Mouse (Mus musculus): ENCODE measurements around the gene Cep97. TPM values are rescaled to one million over a fixed set of nuclear protein-coding genes. Genes with fewer than 3 reads are reported as not detected.

Cep97 gene
- polyA plus RNA-seq, 1 experiment from 2014 or later: 12.1 TPM

GRCm38 (mm10) chr16:55852943-55853727 lies 81.5 kb downstream of the Cep97 start:
- 57% methylated on average over 19 of the region's 19 CpGs for WGBS
- no peaks in the 10 kb centered on the region for H3K9me3 ChIP-seq (replicated peaks; ENCODE audit: control insufficient read depth, low read length, poor library complexity, severe bottlenecking)
- ATAC-seq: peak; percentile 73
- no peaks in the 10 kb centered on the region for H3K4me1 ChIP-seq (ENCODE audit: control insufficient read depth, insufficient read depth, low read length)
- H3K4me3 ChIP-seq (ENCODE audit: low read depth, low read length): no peak overlapping the region
- H3K9ac ChIP-seq (ENCODE audit: low read depth, low read length): no peak overlapping the region
- H3K27ac ChIP-seq (ENCODE audit: low read length): no peak overlapping the region
- H3K36me3 ChIP-seq (ENCODE audit: control insufficient read depth, insufficient read depth, low read length): peaks cover 3% of the 10 kb centered on the region; the same call in 1 of the 2 replicates
- no peaks in the 10 kb centered on the region for H3K27me3 ChIP-seq (ENCODE audit: control insufficient read depth, insufficient read depth, low read depth, low read length)
- H3K4me2 ChIP-seq (ENCODE audit: low read length): no peak overlapping the region

DNA sequence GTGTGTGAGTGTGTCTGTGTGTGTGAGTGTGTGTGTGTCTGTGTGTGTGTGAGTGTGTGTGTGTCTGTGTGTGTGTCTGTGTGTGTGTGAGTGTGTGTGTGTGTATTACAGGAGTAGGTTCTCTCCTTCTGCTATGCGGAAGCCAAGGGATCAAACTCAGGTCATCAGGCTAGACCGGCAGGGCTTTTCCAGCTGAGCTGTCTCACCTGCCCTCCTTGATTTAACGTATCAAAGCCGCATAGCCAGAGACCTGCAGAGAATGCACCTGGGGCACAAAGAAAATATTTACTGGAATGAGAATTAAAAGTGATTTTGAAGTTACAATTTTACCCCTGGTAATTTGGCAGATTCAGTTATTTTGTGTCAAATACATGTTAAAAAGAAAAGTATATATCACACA lies 82.1 kb downstream of the Cep97 start:
- Histone ChIP-seq H3K27me3 (ENCODE audit: control insufficient read depth, insufficient read depth, low read depth, low read length) (no peaks in the 10 kb centered on the region), H3K36me3 (ENCODE audit: control insufficient read depth, insufficient read depth, low read length) (peaks cover 3% of the 10 kb centered on the region; the same call in 1 of the 2 replicates), H3K9me3 (replicated peaks; ENCODE audit: control insufficient read depth, low read length, poor library complexity, severe bottlenecking) (no peaks in the 10 kb centered on the region), H3K27ac (ENCODE audit: low read length) (no peak overlapping the region), H3K4me2 (ENCODE audit: low read length) (no peak overlapping the region), H3K4me1 (ENCODE audit: control insufficient read depth, insufficient read depth, low read length) (no peaks in the 10 kb centered on the region), H3K4me3 (ENCODE audit: low read depth, low read length) (no peak overlapping the region), H3K9ac (ENCODE audit: low read depth, low read length) (no peak overlapping the region)
- 35% methylated on average over 4 of the region's 4 CpGs for WGBS
- ATAC-seq: 0 out of 2 replicates have a peak, but pooled peaks have one; percentile 58

- no peak overlapping the region for H3K4me3 ChIP-seq (ENCODE audit: low read depth, low read length)
- H3K4me1 ChIP-seq (ENCODE audit: control insufficient read depth, insufficient read depth, low read length): no peaks in the 10 kb centered on the region
- no peaks in the 10 kb centered on the region for H3K36me3 ChIP-seq (ENCODE audit: control insufficient read depth, insufficient read depth, low read length)
- H3K4me2 ChIP-seq (ENCODE audit: low read length): no peak overlapping the region
- no peak overlapping the region for H3K27ac ChIP-seq (ENCODE audit: low read length)
- no peak for ATAC-seq
- H3K27me3 ChIP-seq (ENCODE audit: control insufficient read depth, insufficient read depth, low read depth, low read length): no peaks in the 10 kb centered on the region
- 84% methylated on average over 3 of the region's 3 CpGs for WGBS
- H3K9me3 ChIP-seq (replicated peaks; ENCODE audit: control insufficient read depth, low read length, poor library complexity, severe bottlenecking): no peaks in the 10 kb centered on the region
- H3K9ac ChIP-seq (ENCODE audit: low read depth, low read length): no peak overlapping the region
Measured at GRCm38 (mm10) chr16:55850485-55850884, 84.2 kb downstream of the Cep97 start.

Other genes starting within 250 kb of the Cep97 start
- 1.1 and 1.3 TPM in 2 replicates for gene Nfkbiz, start 96.0 kb downstream of the Cep97 start, polyA plus RNA-seq (2015; fragmentation: Nextera tagmentation; extraction: Ambion mirVana)
- gene Nxpe3, start 39.6 kb downstream of the Cep97 start, polyA plus RNA-seq (2015; fragmentation: Nextera tagmentation; extraction: Ambion mirVana): 1.8 and 2.0 TPM in 2 replicates
- gene Rpl24, start 31.4 kb upstream of the Cep97 start, polyA plus RNA-seq (2015; fragmentation: Nextera tagmentation; extraction: Ambion mirVana): 436 and 460 TPM in 2 replicates
- 24.6 and 25.4 TPM in 2 replicates for gene Zbtb11, start 39.0 kb upstream of the Cep97 start, polyA plus RNA-seq (2015; fragmentation: Nextera tagmentation; extraction: Ambion mirVana)
- gene Pcnp, start 94.9 kb upstream of the Cep97 start, polyA plus RNA-seq (2015; fragmentation: Nextera tagmentation; extraction: Ambion mirVana): 216 and 227 TPM in 2 replicates
- 18.4 and 20.1 TPM in 2 replicates for gene Trmt10c, start 103.0 kb upstream of the Cep97 start, polyA plus RNA-seq (2015; fragmentation: Nextera tagmentation; extraction: Ambion mirVana)
- gene Senp7, start 113.5 kb upstream of the Cep97 start, polyA plus RNA-seq (2015; fragmentation: Nextera tagmentation; extraction: Ambion mirVana): 55.4 and 63.5 TPM in 2 replicates